Mouse (Mus musculus) G1E (cell line): ENCODE results near the gene Pld4.

ENCODE experiments used
- CTCF ChIP-seq: IDR thresholded peaks from 2 replicates; pipeline ENCODE4 v1.5.1; 2012; ENCODE audit warnings: low read depth, low read length, inconsistent platforms, mixed read lengths
- GATA1 ChIP-seq: IDR thresholded peaks from 2 replicates; pipeline ENCODE4 v1.6.1; 2012; ENCODE audit warnings: borderline replicate concordance, low read length, inconsistent platforms, mixed read lengths
- POLR2AphosphoS5 ChIP-seq: IDR thresholded peaks from 2 replicates; pipeline ENCODE4 v1.6.1; 2012; ENCODE audit warnings: low read depth, low read length, inconsistent platforms; ENCODE audit not compliant: insufficient replicate concordance
- TAL1 ChIP-seq: conservative IDR thresholded peaks from 2 replicates; pipeline ENCODE4 v1.6.1; 2012; ENCODE audit warnings: low read depth, low read length, inconsistent platforms, mixed read lengths

- TF ChIP-seq CTCF (no peak), GATA1 (no peak), TAL1 (no peak), POLR2AphosphoS5 (no peak)
Observed at GRCm38 (mm10) chr12:112801864-112802846, 41.7 kb downstream of the Pld4 start, which contains the start of gene Ahnak2.
